Mouse (Mus musculus): Measurements from ENCODE around the gene Spag9. TPM values are rescaled to one million over a fixed set of nuclear protein-coding genes. Genes with fewer than 3 reads are reported as not detected.

The Spag9 gene
- polyA plus RNA-seq (2015; fragmentation: Nextera tagmentation; extraction: Ambion mirVana) = 9.1 and 10.0 TPM in 2 replicates

- Histone ChIP-seq H3K4me2 (peak within 1 kb of the TSS; percentile 99), H3K9me3 (replicated peaks) (no peaks in the 10 kb centered on the region), H3K27me3 (no peaks in the 10 kb centered on the region; the same call in 1 of the 2 replicates), H3K36me3 (0 out of 2 replicates have a peak, but pooled peaks cover 4% of the 10 kb centered on the region), H3K4me1 (replicated peaks) (peaks cover 41% of the 10 kb centered on the region), H3K27ac (peak within 1 kb of the TSS; percentile 99), H3K9ac (peak within 1 kb of the TSS; percentile 95), H3K4me3 (replicated peaks) (peak within 1 kb of the TSS; percentile 89)
- peak; percentile 90 for ATAC-seq (ENCODE audit: low read depth)
- DNase-seq = peak; percentile 88
- WGBS (ENCODE audit: insufficient replicate concordance) = under 1% methylated on average over 55 of the region's 70 CpGs
These were observed at the start of gene Spag9 for GRCm38 (mm10) chr11:93995720-93996305. TSS of gene Spag9 (plus strand) at chr11:93996091.

GRCm38 (mm10) chr11:93948887-93949567 is 46.9 kb upstream of the Spag9 start:
- 77% methylated on average over 9 of the region's 9 CpGs for WGBS (ENCODE audit: insufficient replicate concordance)

GRCm38 (mm10) chr11:93950045-93950444 is 45.8 kb upstream of the Spag9 start:
- 53% methylated on average over 1 of the region's 1 CpGs for WGBS (ENCODE audit: insufficient replicate concordance)
- Histone ChIP-seq H3K36me3 (peaks cover 54% of the 10 kb centered on the region), H3K9me3 (replicated peaks) (no peaks in the 10 kb centered on the region), H3K4me3 (replicated peaks) (no peak overlapping the region), H3K27me3 (no peaks in the 10 kb centered on the region), H3K4me2 (no peak overlapping the region), H3K9ac (no peak overlapping the region), H3K27ac (no peak overlapping the region), H3K4me1 (replicated peaks) (peaks cover 23% of the 10 kb centered on the region)
- ATAC-seq (ENCODE audit: low read depth) = no peak
- DNase-seq = no peak

More at GRCm38 (mm10) chr11:93948887-93949567, 46.9 kb upstream of the Spag9 start:
- Histone ChIP-seq H3K9me3 (replicated peaks) (no peaks in the 10 kb centered on the region), H3K27me3 (no peaks in the 10 kb centered on the region), H3K4me3 (replicated peaks) (no peak overlapping the region), H3K27ac (no peak overlapping the region), H3K4me2 (no peak overlapping the region), H3K36me3 (peaks cover 57% of the 10 kb centered on the region), H3K4me1 (replicated peaks) (peaks cover 16% of the 10 kb centered on the region), H3K9ac (no peak overlapping the region)
- DNase-seq (no peak), ATAC-seq (ENCODE audit: low read depth) (no peak)

GRCm38 (mm10) chr11:93952376-93952775 is 43.5 kb upstream of the Spag9 start:
- ATAC-seq (ENCODE audit: low read depth) = no peak
- 0 out of 2 replicates have a peak overlapping the region, but pooled peaks have one; percentile 2 for H3K4me2 ChIP-seq
- H3K36me3 ChIP-seq = peaks cover 52% of the 10 kb centered on the region

GRCm38 (mm10) chr11:93954738-93955255 is 41.1 kb upstream of the Spag9 start:
- WGBS (ENCODE audit: insufficient replicate concordance) = 20% methylated on average over 13 of the region's 13 CpGs
- H3K27me3 ChIP-seq = no peaks in the 10 kb centered on the region
- no peaks in the 10 kb centered on the region for H3K9me3 ChIP-seq (replicated peaks)
- peaks cover 45% of the 10 kb centered on the region for H3K4me1 ChIP-seq (replicated peaks)
- DNase-seq = no peak
- peak overlapping the region; percentile 66 for H3K4me3 ChIP-seq (replicated peaks)
- peak overlapping the region; percentile 74 for H3K9ac ChIP-seq
- peak overlapping the region; percentile 78 for H3K4me2 ChIP-seq
- ATAC-seq (ENCODE audit: low read depth) = 0 out of 2 replicates have a peak, but pooled peaks have one; percentile 3
- peaks cover 61% of the 10 kb centered on the region for H3K36me3 ChIP-seq
- H3K27ac ChIP-seq = peak overlapping the region; percentile 58

More at GRCm38 (mm10) chr11:93952376-93952775, 43.5 kb upstream of the Spag9 start:
- H3K4me3 ChIP-seq (replicated peaks) = no peak overlapping the region
- 74% methylated on average over 5 of the region's 5 CpGs for WGBS (ENCODE audit: insufficient replicate concordance)
- peaks cover 45% of the 10 kb centered on the region for H3K4me1 ChIP-seq (replicated peaks)
- no peaks in the 10 kb centered on the region for H3K27me3 ChIP-seq
- no peaks in the 10 kb centered on the region for H3K9me3 ChIP-seq (replicated peaks)
- H3K27ac ChIP-seq = no peak overlapping the region; the same call in 1 of the 2 replicates
- H3K9ac ChIP-seq = no peak overlapping the region
- DNase-seq = no peak

GRCm38 (mm10) chr11:93955256-93956150 is 40.4 kb upstream of the Spag9 start:
- H3K9ac ChIP-seq = peak overlapping the region; percentile 74
- no peaks in the 10 kb centered on the region for H3K9me3 ChIP-seq (replicated peaks)
- no peaks in the 10 kb centered on the region for H3K27me3 ChIP-seq
- peak overlapping the region; percentile 78 for H3K4me2 ChIP-seq
- peak overlapping the region; percentile 66 for H3K4me3 ChIP-seq (replicated peaks)
- H3K27ac ChIP-seq = peak overlapping the region; percentile 69
- ATAC-seq (ENCODE audit: low read depth) (peak; percentile 93), DNase-seq (peak; percentile 83)
- H3K4me1 ChIP-seq (replicated peaks) = peaks cover 45% of the 10 kb centered on the region
- H3K36me3 ChIP-seq = peaks cover 65% of the 10 kb centered on the region
- WGBS (ENCODE audit: insufficient replicate concordance) = under 1% methylated on average over 67 of the region's 67 CpGs

GRCm38 (mm10) chr11:93956159-93956558 is 39.7 kb upstream of the Spag9 start, which contains the start of gene Nme2:
TSS of gene Nme2 (minus strand) at chr11:93956259.
- H3K4me1 ChIP-seq (replicated peaks) = peaks cover 45% of the 10 kb centered on the region
- H3K9ac ChIP-seq = peak within 1 kb of the TSS; percentile 74
- H3K27me3 ChIP-seq = no peaks in the 10 kb centered on the region
- H3K27ac ChIP-seq = peak within 1 kb of the TSS; percentile 69
- DNase-seq = no peak
- H3K4me2 ChIP-seq = peak within 1 kb of the TSS; percentile 78
- ATAC-seq (ENCODE audit: low read depth) = peak; percentile 8; the same call in 1 of the 2 replicates
- H3K4me3 ChIP-seq (replicated peaks) = peak within 1 kb of the TSS; percentile 66
- H3K36me3 ChIP-seq = peaks cover 66% of the 10 kb centered on the region
- no peaks in the 10 kb centered on the region for H3K9me3 ChIP-seq (replicated peaks)
- WGBS (ENCODE audit: insufficient replicate concordance) = under 1% methylated on average over 6 of the region's 6 CpGs

GRCm38 (mm10) chr11:93957031-93957555 is 38.8 kb upstream of the Spag9 start:
- no peak overlapping the region for H3K4me3 ChIP-seq (replicated peaks)
- no peak for ATAC-seq (ENCODE audit: low read depth)
- peaks cover 64% of the 10 kb centered on the region for H3K36me3 ChIP-seq
- H3K9me3 ChIP-seq (replicated peaks) = no peaks in the 10 kb centered on the region
- H3K4me2 ChIP-seq = no peak overlapping the region; the same call in 1 of the 2 replicates
- H3K4me1 ChIP-seq (replicated peaks) = peaks cover 45% of the 10 kb centered on the region
- H3K27me3 ChIP-seq = no peaks in the 10 kb centered on the region
- H3K9ac ChIP-seq = no peak overlapping the region
- 77% methylated on average over 2 of the region's 2 CpGs for WGBS (ENCODE audit: insufficient replicate concordance)
- no peak for DNase-seq
- H3K27ac ChIP-seq = no peak overlapping the region

GRCm38 (mm10) chr11:93957746-93958145 is 38.1 kb upstream of the Spag9 start:
- Histone ChIP-seq H3K27me3 (no peaks in the 10 kb centered on the region), H3K9ac (no peak overlapping the region), H3K27ac (no peak overlapping the region), H3K36me3 (peaks cover 64% of the 10 kb centered on the region), H3K9me3 (replicated peaks) (no peaks in the 10 kb centered on the region), H3K4me1 (replicated peaks) (peaks cover 38% of the 10 kb centered on the region), H3K4me3 (replicated peaks) (no peak overlapping the region), H3K4me2 (no peak overlapping the region)
- DNase-seq (no peak), ATAC-seq (ENCODE audit: low read depth) (no peak)
- WGBS (ENCODE audit: insufficient replicate concordance) = 57% methylated on average over 4 of the region's 4 CpGs

- Histone ChIP-seq H3K36me3 (peaks cover 82% of the 10 kb centered on the region), H3K4me2 (no peak overlapping the region), H3K4me3 (replicated peaks) (no peak overlapping the region), H3K27ac (no peak overlapping the region), H3K9ac (no peak overlapping the region), H3K27me3 (no peaks in the 10 kb centered on the region), H3K4me1 (replicated peaks) (peaks cover 18% of the 10 kb centered on the region), H3K9me3 (replicated peaks) (no peaks in the 10 kb centered on the region)
- 84% methylated on average over 6 of the region's 6 CpGs for WGBS (ENCODE audit: insufficient replicate concordance)
- DNase-seq (no peak), ATAC-seq (ENCODE audit: low read depth) (no peak)
These were observed 34.4 kb upstream of the Spag9 start for GRCm38 (mm10) chr11:93961482-93961881.

Data from liver, embryonic 13.5 days (tissue).